Mouse (Mus musculus): ENCODE results near the gene Gtf2ird2.

DNA sequence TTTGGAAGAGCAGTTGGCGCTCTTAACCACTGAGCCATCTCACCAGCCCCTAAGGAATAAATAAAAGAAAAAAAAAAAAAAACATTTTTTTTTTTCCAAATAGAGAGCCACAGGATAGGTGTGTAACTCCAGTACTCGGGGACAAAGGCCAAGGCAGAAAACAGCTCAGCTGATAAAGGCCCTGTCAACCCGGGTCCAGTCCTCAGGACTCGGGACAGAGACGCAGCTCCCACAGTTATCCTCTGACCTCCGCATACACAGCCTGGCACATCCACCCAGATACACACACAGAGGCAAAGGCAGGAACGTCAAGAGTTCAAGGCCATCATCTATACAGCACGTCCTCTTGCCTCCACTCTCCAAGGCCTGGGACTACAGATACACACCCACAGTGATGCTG lies 13.7 kb upstream of the Gtf2ird2 start:
- TF ChIP-seq POLR2A (IDR thresholded peaks at IDR 0.05; ENCODE audit: control insufficient read depth, low read depth, low read length): no peak
- TF ChIP-seq CTCF (IDR thresholded peaks at IDR 0.05; ENCODE audit: control insufficient read depth, insufficient read depth, insufficient replicate concordance, low read depth, low read length): no peak
